Mouse (Mus musculus) stomach, embryonic 16.5 days (tissue): ENCODE results near the gene Spata13. TPM values are rescaled to one million over a fixed set of nuclear protein-coding genes. Genes with fewer than 3 reads are reported as not detected.

Source experiments
- ATAC-seq: fragments of 200-750 bp; cut with Nextera tagmentation; 2 replicates; pipeline ENCODE4 v1.8.0; 2017; ENCODE audit warnings: moderate number of reproducible peaks, moderate TSS enrichment; ENCODE audit not compliant: insufficient read depth, low FRiP score
- H3K27ac ChIP-seq: fragments of 300-500 bp; sonication (generic); 2 replicates; pipeline ENCODE4 v1.5.1; 2014; ENCODE audit warnings: low read length
- H3K27me3 ChIP-seq: fragments of 300-500 bp; sonication (generic); 2 replicates; pipeline ENCODE4 v1.6.1; 2014; ENCODE audit warnings: low read length, control low read depth, mixed read lengths; ENCODE audit not compliant: control insufficient read depth, insufficient read depth
- H3K36me3 ChIP-seq: fragments of 300-500 bp; sonication (generic); 2 replicates; pipeline ENCODE4 v1.6.1; 2014; ENCODE audit warnings: low read length; ENCODE audit not compliant: control insufficient read depth, insufficient read depth
- H3K4me1 ChIP-seq: fragments of 300-500 bp; sonication (generic); 2 replicates; pipeline ENCODE4 v1.6.1; 2014; ENCODE audit warnings: low read length, control low read depth, mixed read lengths; ENCODE audit not compliant: control insufficient read depth, insufficient read depth
- H3K4me2 ChIP-seq: fragments of 300-500 bp; sonication (generic); 2 replicates; pipeline ENCODE4 v1.6.1; 2014; ENCODE audit warnings: low read depth, low read length, mixed read lengths
- H3K4me3 ChIP-seq: fragments of 300-500 bp; sonication (generic); replicated peaks from 2 replicates; pipeline ENCODE4 v1.5.1; 2014; ENCODE audit warnings: mild to moderate bottlenecking, low read length
- H3K9ac ChIP-seq: fragments of 300-500 bp; sonication (generic); 2 replicates; pipeline ENCODE4 v1.6.1; 2014; ENCODE audit warnings: low read length
- H3K9me3 ChIP-seq: fragments of 300-500 bp; sonication (generic); replicated peaks from 2 replicates; pipeline ENCODE4 v1.6.1; 2016; ENCODE audit warnings: low read length, control low read depth; ENCODE audit not compliant: control insufficient read depth
- WGBS: fragments of 180-500 bp; shearing (Covaris S2); extraction: QIAGEN DNeasy Blood & Tissue Kit; methylation state at CpG from one replicate; pipeline ENCODE4 v1.1.7; 2014; 5-methylcytosine and 5-hydroxymethylcytosine counted together
- polyA plus RNA-seq: library from polyadenylated mRNA; unstranded; fragments of >200 nt; fragmentation: Nextera tagmentation; extraction: Ambion mirVana; gene quantifications from 2 replicates; pipeline ENCODE4 v1.2.1, GENCODE M21; 2015

Gene Spata13
- polyA plus RNA-seq, 1 experiment from 2014 or later: 23.2 TPM

DNA sequence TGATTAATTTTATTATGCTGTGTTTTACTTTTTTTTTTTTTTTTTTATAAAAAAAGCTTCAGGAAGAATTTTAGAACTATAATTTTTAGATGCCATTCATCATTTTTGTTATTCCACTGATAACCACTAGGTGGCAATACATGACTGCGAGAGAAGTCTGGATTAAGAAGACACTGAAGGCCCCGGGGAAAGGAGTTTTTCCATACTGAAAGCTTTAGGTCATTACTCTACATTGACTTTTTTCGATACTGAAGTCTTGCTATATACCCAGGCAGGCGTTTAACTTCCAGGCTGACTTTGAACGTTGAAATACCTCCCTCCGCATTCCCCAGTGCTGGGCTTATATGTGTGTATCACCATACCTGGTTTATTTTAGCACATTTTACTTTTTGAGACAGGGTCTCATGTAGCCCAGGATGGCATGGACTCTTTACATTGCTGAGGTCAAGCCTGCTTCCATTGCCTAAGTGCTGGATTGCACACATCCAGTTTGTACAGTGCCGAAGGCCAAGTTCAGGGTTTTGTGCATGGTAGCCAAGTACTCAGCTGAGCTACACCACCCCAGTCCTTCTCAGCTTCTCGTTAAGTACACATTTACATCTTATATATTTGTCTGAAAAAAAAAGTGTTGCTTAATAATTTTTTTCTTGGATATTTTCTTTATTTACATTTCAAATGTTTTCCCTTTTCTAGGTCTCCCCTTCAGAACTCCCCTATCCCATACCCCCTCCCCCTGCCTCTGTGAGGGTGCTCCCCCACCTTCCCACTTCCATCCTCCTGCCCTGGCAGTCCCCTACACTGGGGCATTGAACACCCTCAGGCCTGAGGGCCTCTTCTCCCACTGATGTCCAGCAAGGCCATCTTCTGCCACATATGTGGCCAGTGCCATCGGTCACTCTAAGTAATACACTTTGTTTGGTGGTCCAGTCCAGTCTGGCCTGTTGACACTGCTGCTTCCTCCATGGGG, 166.2 kb downstream of the Spata13 start:
- Histone ChIP-seq H3K9ac (no peak overlapping the region), H3K27me3 (no peaks in the 10 kb centered on the region), H3K4me3 (no peak overlapping the region), H3K4me2 (no peak overlapping the region), H3K4me1 (no peaks in the 10 kb centered on the region), H3K27ac (no peak overlapping the region), H3K36me3 (0 out of 2 replicates have a peak, but pooled peaks cover 4% of the 10 kb centered on the region), H3K9me3 (no peaks in the 10 kb centered on the region)
- 0 out of 2 replicates have a peak, but pooled peaks have one; percentile 29 for ATAC-seq
- 44% methylated on average over 9 of the region's 9 CpGs for WGBS

- no peak overlapping the region for H3K27ac ChIP-seq
- no peak overlapping the region for H3K4me2 ChIP-seq
- no peak for ATAC-seq
- no peak overlapping the region for H3K4me3 ChIP-seq
- H3K27me3 ChIP-seq: no peaks in the 10 kb centered on the region
- no peaks in the 10 kb centered on the region for H3K9me3 ChIP-seq
- WGBS: 85% methylated on average over 13 of the region's 13 CpGs
- 0 out of 2 replicates have a peak, but pooled peaks cover 2% of the 10 kb centered on the region for H3K36me3 ChIP-seq
- H3K9ac ChIP-seq: no peak overlapping the region
- no peaks in the 10 kb centered on the region for H3K4me1 ChIP-seq
These were observed 168.2 kb downstream of the Spata13 start for GRCm38 (mm10) chr14:60802026-60802425.

DNA sequence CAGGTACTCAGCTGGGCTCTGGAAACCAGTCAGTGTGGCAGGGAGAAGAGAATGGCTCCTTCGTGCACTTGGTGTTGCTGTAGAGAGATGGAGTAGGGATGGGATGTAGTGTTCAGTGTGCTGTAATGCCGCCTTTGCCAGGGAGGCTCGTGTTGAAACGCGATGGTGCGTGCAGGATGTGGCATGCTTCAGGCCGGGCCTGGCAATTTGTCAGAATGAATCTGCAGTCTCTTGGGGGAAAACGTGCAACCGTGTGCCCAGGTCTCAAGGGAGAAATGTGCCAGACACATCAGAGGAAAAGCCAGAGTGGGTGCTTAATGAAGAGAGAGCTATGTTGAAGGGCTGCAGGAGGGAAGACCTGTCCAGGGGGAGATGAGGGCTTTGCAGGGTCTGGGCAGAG, 171.2 kb downstream of the Spata13 start:
- no peak for ATAC-seq
- Histone ChIP-seq H3K36me3 (no peaks in the 10 kb centered on the region), H3K9ac (no peak overlapping the region), H3K9me3 (no peaks in the 10 kb centered on the region), H3K4me2 (no peak overlapping the region), H3K27me3 (no peaks in the 10 kb centered on the region), H3K4me3 (no peak overlapping the region), H3K27ac (no peak overlapping the region), H3K4me1 (no peaks in the 10 kb centered on the region)
- 90% methylated on average over 9 of the region's 9 CpGs for WGBS

- WGBS: 92% methylated on average over 1 of the region's 1 CpGs
These were observed 172.1 kb downstream of the Spata13 start for GRCm38 (mm10) chr14:60805871-60806270.

DNA sequence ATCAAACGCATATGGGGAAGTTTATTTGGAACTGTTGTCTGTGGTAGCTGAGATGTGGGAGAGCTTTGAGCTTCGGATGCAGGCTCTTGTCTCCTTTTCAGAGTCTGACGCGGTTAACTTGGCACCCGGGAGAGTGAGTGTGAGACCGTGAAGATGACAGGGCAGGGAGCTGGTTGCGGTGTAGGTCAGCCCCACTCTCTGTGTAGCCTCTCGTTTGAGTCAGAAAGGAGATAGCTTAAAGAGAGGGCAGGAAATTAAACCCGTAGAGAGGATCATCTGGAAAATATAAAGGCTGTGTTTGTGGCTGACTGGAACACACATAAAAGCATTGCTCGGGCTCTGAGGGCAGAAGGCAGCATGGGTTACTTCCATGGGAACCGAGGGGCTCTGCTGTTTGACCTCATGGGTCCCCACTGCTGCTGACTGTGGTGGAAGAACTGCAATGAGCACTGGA, 173.1 kb downstream of the Spata13 start:
- Histone ChIP-seq H3K4me3 (no peak overlapping the region), H3K27me3 (no peaks in the 10 kb centered on the region), H3K4me1 (no peaks in the 10 kb centered on the region), H3K36me3 (no peaks in the 10 kb centered on the region), H3K9me3 (no peaks in the 10 kb centered on the region), H3K9ac (no peak overlapping the region), H3K27ac (0 out of 2 replicates have a peak overlapping the region, but pooled peaks have one; percentile 35), H3K4me2 (no peak overlapping the region)
- ATAC-seq: no peak
- WGBS: 47% methylated on average over 11 of the region's 11 CpGs

More at GRCm38 (mm10) chr14:60805871-60806270, 172.1 kb downstream of the Spata13 start:
- no peaks in the 10 kb centered on the region for H3K9me3 ChIP-seq
- no peaks in the 10 kb centered on the region for H3K27me3 ChIP-seq
- no peak for ATAC-seq
- no peaks in the 10 kb centered on the region for H3K36me3 ChIP-seq
- no peaks in the 10 kb centered on the region for H3K4me1 ChIP-seq
- H3K4me2 ChIP-seq: no peak overlapping the region
- no peak overlapping the region for H3K27ac ChIP-seq
- no peak overlapping the region for H3K4me3 ChIP-seq
- no peak overlapping the region for H3K9ac ChIP-seq

DNA sequence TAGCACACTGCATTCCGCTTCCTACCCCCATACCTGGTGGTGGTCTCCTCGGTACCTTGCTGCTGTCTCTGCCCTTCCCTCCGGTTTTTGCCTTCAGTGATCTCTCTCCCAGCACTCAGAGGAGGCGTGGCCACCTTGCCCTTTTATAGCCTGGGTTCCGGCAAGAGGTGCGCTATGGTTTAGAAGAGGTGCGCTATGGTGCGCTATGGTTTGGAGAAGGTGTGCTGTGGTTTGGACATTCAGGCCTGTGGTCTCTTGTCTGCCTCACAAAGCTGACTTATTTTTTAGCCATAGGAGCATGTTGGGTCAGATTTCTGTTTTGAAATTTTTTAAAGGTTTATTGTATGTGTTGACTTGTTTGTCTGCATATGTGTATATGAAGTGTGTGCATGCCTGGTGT, 176.1 kb downstream of the Spata13 start:
- no peak for ATAC-seq
- no peaks in the 10 kb centered on the region for H3K4me1 ChIP-seq
- no peak overlapping the region for H3K4me3 ChIP-seq
- H3K4me2 ChIP-seq: no peak overlapping the region
- H3K27me3 ChIP-seq: no peaks in the 10 kb centered on the region
- 0 out of 2 replicates have a peak, but pooled peaks cover 4% of the 10 kb centered on the region for H3K36me3 ChIP-seq
- H3K9ac ChIP-seq: no peak overlapping the region
- H3K27ac ChIP-seq: no peak overlapping the region
- 91% methylated on average over 8 of the region's 8 CpGs for WGBS
- no peaks in the 10 kb centered on the region for H3K9me3 ChIP-seq

GRCm38 (mm10) chr14:60811547-60811946, 177.7 kb downstream of the Spata13 start:
- no peaks in the 10 kb centered on the region for H3K9me3 ChIP-seq
- no peak overlapping the region for H3K4me2 ChIP-seq
- WGBS: 84% methylated on average over 4 of the region's 4 CpGs
- H3K27ac ChIP-seq: no peak overlapping the region
- H3K36me3 ChIP-seq: 0 out of 2 replicates have a peak, but pooled peaks cover 4% of the 10 kb centered on the region
- no peak overlapping the region for H3K9ac ChIP-seq
- no peaks in the 10 kb centered on the region for H3K4me1 ChIP-seq
- no peaks in the 10 kb centered on the region for H3K27me3 ChIP-seq
- no peak for ATAC-seq
- no peak overlapping the region for H3K4me3 ChIP-seq

Other genes starting within 250 kb of the Spata13 start
- 3.6 and 4.0 TPM in 2 replicates for gene C1qtnf9, start 134.1 kb downstream of the Spata13 start, polyA plus RNA-seq
- 17.7 and 18.8 TPM in 2 replicates for gene Mipep, start 150.6 kb downstream of the Spata13 start, polyA plus RNA-seq